Mouse (Mus musculus): ENCODE results near the gene Arhgap28.
"Not testable (repeated sequence)": the region's sequence is repeated elsewhere in the genome, so short reads cannot be mapped to it uniquely, and the experiment has no call there.

Arhgap28 gene

DNA sequence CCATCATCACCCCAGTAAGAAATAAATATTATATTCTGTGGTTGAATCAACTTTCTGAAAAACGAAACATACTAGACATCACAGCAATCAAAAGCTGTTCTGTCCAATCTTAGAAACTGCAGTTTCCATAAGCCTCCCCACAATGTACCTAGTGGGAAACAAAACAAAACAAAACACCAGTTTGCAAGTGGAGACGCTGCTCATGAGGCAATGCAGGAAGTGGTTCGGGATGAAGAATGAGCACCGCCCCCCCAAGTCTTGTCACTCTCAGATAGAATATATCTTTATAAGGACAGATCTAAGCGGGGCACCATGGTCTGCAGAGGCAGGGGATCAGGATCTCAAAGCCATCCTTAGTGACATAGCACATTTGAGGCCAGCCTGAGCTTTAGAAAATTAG lies 117.6 kb downstream of the Arhgap28 start:
- no peak for DNase-seq (ENCODE audit: low read depth, low spot score)

DNA sequence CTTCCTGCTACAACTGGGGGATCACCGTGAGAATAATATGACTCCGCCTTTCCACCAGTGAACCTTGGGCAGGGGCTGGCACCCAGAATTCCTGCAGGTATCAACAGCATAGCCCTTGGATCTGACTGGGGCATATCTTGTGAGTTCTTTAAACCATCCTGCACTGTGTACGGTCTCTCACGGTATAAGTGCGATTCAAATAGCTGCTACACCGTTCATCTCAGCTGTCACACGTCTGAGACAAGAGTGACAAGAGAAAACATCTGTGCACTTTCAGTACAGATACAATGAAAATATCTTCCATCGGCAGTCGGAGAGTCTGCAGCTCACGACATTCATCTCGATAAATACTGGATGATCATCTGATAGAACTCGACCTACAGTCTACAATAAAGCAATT lies 126.3 kb downstream of the Arhgap28 start:
- no peak for DNase-seq (ENCODE audit: low read depth, low spot score)

DNA sequence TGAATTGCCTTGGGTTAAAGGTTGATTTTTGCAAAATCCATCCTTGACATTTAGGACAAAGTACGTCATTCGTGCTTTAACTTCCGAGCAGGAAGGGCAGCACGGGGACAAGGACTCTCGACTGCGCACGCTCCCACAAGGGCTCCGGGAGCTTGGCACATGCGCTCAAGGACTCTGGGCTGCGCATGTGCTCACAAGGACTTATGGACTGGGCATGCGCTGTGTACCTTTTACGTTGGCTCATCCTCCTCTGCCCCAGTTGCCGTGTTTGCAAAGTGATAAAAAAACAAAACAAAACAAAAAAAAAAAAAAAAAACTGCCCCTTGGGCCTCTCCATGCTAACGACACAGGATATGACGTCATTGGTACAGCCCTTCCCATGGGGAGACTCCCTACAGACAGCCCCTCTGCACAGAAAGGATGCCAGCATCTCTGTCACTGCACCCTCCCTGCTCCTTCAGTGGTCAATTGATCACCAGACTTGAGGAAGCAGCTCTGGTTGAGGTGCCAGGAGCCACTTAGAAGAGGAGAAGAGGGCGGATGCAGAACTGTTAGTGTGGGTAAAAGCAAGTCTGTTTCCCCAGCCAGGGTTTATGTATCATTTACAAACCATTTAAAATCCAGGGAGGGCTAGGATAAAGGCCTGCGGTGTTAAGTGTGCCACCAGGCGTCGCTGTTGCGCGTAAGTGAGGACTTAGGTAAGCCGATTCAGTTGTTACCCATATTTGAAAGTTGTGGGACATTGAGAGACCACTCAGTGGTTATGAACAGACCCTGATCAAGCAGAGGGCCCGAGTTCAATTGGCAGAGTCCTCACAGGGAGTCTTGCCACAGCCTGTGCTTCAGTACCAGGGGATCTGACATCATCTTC lies 134.0 kb downstream of the Arhgap28 start:
- DNase-seq (ENCODE audit: low read depth, low spot score): no peak

DNA sequence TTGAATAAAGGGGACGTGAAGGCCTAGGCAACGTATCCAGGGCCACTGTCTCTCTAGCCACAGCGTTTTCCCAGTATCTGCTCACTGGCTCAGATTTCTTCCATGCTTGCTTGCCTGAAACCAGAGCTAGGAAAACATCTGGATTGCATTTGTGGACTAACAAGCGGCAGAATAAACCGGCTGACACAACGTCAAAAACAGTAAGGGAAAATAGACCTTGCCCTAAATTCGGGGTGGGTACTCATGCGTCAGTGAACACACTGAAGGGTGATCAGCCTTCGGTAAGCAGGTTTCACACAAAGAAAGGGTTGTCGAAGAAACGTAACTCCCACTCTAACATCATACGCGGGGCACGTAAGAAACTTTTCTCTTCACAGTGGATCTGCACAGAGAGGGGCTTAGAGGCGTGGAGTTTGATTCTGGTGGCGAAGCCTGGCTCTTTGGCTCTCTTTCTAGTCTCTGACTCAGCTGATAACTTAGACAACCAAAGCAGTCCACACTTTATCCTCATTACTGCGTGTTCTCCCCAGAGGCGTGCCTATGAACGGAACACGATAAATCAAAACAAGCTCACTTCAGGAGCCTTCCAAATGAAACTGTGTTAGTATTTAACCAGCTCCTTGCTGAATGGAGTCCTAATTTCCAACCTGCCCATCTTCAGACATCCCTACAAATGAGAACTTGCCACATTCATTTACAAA lies 137.2 kb downstream of the Arhgap28 start:
- DNase-seq (ENCODE audit: low read depth, low spot score): no peak

DNA sequence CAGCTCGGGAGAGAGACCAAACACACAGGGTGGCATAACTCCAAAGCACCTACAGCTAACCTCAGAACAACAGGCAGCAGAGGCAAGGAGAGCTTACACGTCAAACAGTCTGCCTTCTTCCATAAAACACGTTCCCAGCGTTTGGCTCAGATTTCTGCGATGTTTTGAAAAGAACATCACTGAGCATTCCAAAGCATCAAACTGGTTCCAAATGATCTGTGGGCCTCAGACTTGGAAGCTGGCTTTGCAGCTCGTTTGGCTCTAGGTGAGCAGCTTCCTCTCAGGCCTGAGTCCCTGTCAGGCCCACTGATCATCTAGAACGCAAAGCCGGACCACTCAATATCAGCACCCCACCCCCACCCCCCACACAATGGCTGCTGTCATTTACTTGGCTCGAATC lies 137.9 kb downstream of the Arhgap28 start:
- no peak for DNase-seq (ENCODE audit: low read depth, low spot score)

DNA sequence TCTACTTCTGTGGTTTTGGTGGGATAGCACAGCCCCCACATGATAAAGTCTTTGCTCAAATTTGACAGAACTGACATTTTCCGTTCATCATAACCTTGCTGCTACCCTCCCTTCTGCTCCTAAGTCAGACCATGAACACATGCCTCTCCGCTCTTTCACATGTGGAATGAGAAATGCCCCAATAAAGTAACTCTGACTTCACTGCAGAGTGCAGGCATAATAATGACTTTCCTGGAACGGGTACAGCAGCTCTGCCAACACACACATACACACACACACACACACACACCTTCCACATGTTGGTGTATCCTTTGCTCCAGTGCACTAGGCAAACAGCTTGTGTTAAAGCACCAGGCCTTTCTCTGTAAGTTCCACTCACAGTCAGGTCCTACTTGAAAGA lies 139.0 kb downstream of the Arhgap28 start:
- DNase-seq (ENCODE audit: low read depth, low spot score): no peak

DNA sequence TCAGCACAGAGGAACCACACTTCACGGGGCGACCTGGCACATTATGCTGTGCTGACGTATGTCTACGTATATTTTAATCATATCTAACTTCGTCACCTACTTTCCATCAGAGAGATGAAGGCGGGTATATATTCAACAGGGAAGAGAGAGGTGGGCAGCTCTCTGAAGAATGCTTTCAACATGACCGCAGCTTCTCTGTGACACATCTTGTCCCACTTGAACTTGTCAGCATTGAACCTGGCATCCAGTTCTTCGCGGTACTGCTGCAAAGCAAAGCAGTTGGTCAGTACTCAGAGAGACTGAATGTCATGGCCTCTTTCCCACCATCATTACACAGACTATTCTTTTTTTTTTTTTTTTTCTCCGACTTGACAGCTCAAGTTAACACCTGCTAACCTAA lies 139.6 kb downstream of the Arhgap28 start:
- DNase-seq (ENCODE audit: low read depth, low spot score): no peak

DNA sequence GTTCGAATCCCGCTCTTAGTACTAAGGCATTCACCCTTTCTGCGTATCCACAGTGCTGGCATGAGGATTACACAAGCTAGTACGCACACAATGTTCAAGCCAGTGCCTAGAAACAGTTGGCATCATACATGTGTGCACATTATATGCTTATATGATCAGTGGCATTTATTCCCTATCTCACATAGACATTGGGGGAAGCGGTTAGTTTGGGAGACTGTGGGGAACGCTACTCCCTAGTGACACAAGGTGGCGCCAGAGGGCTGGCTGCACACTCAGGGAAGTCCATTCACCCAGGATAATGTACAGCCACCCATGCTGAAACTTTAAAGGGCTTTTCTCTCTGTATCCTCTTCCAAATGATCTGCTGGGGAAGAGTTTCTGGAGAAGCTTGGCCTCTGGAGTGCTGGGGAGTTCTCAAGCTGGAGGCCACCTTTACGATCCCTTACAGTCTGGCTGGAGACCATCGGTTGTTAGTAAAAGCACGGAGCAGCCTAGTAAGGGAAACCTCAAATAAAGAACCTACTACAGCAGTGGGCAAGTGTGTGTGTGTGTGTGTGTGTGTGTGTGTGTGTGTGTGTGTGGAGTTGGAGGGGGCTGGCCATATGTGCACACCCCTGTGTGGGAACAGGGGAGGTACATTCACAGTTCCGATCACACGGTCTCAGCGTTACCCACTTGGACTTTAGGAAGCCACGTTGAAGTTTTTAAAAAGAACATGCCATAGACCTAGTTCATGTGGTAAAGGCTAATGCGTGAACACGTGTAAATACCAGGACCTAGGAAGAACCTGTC lies 142.0 kb downstream of the Arhgap28 start:
- DNase-seq (ENCODE audit: low read depth, low spot score): no peak

DNA sequence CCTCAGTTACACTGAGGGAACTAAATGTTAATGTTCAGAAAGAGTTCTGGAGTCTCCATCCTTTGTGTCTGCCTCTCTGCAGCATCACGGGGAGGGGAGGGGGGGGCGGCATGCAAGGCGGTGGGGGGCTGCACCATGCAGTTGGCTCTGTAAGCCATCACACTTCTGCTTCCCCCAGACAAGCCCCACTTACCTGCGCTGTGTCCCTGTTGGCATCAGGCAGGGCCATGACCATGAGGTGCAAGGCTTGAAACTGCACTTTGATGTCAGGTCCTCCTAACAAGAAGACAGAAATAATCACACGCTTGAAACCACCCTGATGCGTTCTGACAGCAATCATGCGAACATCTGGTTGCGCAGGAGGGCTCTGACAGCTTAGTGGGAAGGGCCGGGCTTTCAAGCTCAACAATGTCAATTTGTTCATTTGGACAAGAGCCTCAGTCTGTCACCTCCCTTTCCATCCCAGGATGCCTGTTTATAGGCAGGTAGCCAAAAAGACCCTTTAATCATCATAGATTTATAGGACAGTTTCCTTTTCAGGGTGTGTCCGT lies 142.8 kb downstream of the Arhgap28 start:
- no peak for DNase-seq (ENCODE audit: low read depth, low spot score)

DNA sequence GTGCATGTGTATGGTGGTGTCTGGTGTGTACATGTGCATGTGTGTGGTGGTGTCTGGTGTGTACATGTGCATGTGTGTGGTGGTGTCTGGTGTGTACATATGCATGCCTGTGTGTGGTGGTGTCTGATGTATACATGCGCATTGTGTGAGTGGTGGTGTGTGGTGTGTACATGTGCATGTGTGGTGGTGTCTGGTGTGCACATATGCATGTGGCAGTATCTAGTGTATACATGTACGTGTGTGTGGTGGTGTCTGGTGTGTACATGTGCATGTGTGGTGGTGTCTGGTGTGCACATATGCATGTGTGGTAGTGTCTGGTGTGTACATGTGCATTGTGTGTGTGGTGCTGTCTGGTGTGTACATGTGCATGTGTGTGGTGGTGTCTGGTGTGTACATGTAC lies 162.4 kb downstream of the Arhgap28 start:
- DNase-seq (ENCODE audit: low read depth, low spot score): not testable (repeated sequence)

DNA sequence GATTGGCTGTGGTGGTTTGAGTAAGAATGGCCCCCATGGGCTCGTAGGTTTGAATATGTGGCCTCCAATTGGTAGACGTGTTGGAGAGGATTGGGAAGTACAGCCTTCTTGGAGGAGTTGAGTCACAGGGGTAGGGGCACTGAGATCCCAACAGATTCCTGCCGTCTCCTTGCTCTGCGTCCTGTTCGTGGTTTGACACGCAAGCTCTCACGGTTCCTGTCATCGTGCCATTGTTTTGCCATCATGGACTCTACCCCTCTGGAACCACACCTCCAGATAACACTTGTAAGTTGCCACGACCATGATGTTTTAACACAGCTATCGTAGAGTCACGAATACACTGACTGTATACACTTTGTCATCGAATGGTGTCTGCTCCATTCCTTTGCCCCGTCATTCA lies 165.0 kb downstream of the Arhgap28 start:
- no peak for DNase-seq (ENCODE audit: low read depth, low spot score)

DNA sequence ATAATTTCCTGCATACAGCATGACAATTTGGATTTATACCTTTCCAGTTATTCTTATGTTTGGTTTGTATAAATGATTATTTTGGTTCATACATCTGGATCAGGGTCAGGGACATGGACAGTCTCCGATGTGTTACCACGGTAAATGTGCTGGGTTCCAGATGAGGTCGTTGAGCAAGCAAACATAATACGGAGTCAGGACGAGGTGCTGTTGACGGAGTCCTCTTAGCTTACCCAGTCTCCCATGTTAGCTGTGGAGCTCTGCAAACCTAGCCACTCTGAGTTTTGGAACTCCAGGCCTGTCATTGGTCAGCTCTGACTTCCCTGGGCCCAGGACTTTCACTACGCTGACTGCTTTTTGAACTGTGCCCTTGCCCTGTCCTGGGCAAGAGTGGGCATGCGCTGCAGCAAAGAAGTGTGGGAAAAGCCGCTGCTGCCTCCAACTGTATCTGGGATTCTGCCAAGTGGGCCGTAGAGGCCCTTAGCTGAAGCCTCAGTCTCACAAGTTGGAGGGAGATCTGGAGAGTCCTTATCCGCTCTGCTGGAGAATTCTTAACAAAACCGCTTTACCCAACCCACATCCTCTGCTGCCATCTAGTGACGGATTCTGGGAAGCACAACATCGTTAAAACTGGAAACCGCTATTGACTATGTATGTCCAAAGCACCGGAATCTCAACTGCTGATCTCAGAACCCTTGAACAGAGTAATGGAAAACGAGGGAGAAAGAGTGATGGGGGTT lies 166.4 kb downstream of the Arhgap28 start:
- DNase-seq (ENCODE audit: low read depth, low spot score): no peak

DNA sequence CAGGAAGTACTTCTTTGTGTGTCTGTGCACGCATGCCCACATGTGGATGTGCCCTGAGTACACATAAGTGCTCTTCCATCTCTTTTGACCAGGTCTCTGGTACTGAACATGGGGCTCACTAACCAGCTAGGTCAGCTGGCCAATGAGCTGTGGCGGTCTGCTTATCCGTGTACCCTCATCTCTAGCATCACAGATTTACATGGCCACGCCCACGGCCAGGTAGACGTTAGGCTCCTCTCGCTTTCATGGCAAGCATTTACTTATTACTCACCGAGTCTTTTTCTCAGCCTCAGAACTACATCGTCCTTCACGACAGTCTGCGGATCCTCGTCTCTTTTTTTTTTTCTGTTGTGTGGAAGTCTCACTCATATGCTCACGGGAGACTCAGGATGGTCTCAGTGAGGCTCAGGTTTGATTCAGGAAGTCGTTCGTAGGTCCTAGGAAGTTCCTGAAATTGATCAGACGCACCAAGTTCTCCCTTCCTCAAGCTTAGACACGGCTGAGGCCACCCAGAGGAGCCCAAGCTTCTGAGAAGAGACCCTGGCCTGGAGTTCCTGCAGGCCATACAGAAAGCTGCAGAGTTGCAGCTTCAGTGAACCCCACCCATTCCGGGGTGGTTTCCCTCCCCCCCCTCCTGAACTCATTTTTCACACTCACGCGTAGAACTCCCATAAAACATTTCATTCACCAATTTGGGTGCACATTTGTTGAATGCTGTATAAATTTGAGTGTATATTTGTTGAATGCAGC lies 167.6 kb downstream of the Arhgap28 start:
- no peak for DNase-seq (ENCODE audit: low read depth, low spot score)

DNA sequence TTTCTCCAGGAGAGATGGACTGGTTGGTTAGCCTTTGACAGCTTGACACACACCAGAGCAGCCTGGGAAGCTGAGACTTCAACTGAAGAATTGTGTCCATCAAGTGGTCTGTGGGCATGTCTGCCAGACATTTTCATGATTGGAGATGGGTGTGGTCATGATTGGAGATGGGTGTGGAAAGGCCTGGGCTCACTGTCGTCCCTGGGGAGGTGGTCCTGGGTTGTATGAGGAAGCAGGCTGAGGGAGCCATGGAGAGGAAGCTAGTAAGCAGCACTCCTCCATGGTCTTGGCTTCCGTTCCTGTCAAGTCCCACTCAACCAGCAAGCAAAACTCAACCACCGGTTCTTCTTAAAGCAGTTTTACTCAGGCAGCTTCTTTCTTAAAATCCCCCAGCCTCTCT lies 176.5 kb downstream of the Arhgap28 start:
- DNase-seq (ENCODE audit: low read depth, low spot score): no peak

DNA sequence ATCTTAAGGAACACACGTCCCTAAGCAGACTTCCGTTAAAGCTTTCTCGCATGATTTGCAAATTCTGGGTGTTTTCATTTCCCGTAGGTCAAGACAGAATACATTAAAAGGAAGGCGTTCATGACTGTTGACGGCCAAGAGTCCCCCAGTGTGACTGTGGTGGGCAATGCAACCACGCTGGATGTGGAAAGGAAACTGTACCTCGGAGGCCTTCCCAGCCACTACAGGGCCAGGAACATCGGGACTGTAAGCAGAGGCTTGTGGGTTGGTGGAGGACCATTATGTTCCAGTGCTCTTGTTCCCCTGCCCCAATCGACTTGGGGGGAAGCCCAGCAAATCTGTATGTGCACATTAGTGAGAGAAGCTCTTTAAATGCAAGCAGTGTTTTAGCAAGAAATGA lies 187.0 kb downstream of the Arhgap28 start:
- no peak for DNase-seq (ENCODE audit: low read depth, low spot score)

DNA sequence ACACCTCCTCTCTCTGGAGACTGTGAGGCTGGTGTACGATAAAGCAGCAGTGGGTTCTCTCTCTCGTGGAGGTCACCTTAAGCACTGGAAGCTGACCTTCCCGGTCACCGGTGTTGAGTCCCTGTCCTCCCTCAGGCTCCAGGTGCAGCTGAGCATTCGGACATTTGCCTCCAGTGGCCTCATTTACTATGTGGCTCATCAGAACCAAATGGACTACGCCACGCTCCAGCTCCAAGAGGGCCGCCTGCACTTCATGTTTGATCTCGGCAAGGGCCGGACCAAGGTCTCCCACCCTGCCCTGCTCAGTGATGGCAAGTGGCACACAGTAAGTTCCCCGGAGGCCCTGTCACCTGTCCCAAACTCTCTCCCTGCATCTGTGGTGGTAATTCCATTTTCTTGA lies 188.2 kb downstream of the Arhgap28 start:
- no peak for DNase-seq (ENCODE audit: low read depth, low spot score)

DNA sequence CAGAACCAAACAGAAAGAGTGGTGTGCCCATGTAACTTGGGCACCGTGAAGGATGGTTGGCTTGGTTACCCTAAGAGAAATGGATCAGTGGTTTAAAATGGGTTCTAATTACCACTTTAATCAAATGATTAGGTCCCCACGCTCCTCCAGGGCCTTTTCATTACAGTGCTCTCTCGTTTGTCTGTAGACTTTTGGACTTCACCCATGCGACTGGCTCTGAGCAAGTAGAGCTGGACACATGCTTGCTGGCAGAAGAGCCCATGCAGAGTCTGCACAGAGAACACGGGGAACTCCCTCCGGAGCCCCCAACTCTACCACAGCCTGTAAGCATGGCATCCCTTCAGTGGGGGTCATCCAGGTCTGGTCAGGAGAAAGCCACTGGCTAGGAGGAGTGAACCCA lies 190.3 kb downstream of the Arhgap28 start:
- DNase-seq (ENCODE audit: low read depth, low spot score): no peak

DNA sequence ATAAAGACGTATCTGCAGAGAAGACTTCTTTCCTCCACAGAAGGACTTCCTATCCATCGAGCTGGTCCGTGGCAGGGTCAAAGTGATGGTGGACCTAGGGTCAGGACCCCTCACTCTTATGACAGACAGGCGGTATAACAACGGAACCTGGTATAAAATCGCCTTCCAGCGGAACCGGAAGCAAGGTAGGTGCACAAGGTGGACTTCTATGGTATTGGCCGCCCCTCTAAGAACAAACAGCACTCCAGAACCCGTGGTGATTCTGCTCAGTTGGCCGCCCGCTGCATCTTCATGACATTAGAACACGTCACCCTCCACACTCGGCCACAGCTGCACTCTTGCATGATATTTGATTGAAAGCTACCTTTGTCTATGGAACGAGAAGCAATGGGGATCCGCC lies 194.7 kb downstream of the Arhgap28 start:
- DNase-seq (ENCODE audit: low read depth, low spot score): no peak
